Mouse (Mus musculus): ENCODE data around the gene Gm867. TPM values are rescaled to one million over a fixed set of nuclear protein-coding genes. Genes with fewer than 3 reads are reported as not detected.

Gene Gm867
- total and polyA plus RNA-seq, 2 experiments from 2014 or later: 0.31 TPM; not detected in 1

GRCm38 (mm10) chr10:75916840-75917239 is 23.6 kb downstream of the Gm867 start:
- Histone ChIP-seq H3K27ac (ENCODE audit: low read depth) (no peak overlapping the region), H3K36me3 (replicated peaks; ENCODE audit: control insufficient read depth, insufficient read depth, low read length) (peaks cover 31% of the 10 kb centered on the region; the same call in 1 of the 2 replicates), H3K4me1 (ENCODE audit: control insufficient read depth, insufficient read depth) (peaks cover 10% of the 10 kb centered on the region), H3K4me3 (ENCODE audit: low read depth, low read length) (no peak overlapping the region), H3K27me3 (ENCODE audit: control insufficient read depth, insufficient read depth, low read length) (no peaks in the 10 kb centered on the region), H3K9me3 (replicated peaks; ENCODE audit: control insufficient read depth, low read length) (no peaks in the 10 kb centered on the region), H3K4me2 (ENCODE audit: low read depth, low read length) (no peak overlapping the region), H3K9ac (replicated peaks; ENCODE audit: low read depth, low read length) (no peak overlapping the region)
- ATAC-seq (ENCODE audit: insufficient read depth, low read depth): no peak
- WGBS: 83% methylated on average over 8 of the region's 8 CpGs
- no peak for DNase-seq (ENCODE audit: low spot score)
- TF ChIP-seq EP300 (IDR thresholded peaks at IDR 0.05; ENCODE audit: low read depth): no peak
- TF ChIP-seq CTCF (IDR thresholded peaks at IDR 0.05; ENCODE audit: low read depth): no peak

- ATAC-seq (ENCODE audit: insufficient read depth, low read depth) (no peak), DNase-seq (ENCODE audit: low spot score) (no peak)
- WGBS: 50% methylated on average over 7 of the region's 7 CpGs
- Histone ChIP-seq H3K4me3 (ENCODE audit: low read depth, low read length) (no peak overlapping the region), H3K36me3 (replicated peaks; ENCODE audit: control insufficient read depth, insufficient read depth, low read length) (peaks cover 44% of the 10 kb centered on the region), H3K27me3 (ENCODE audit: control insufficient read depth, insufficient read depth, low read length) (no peaks in the 10 kb centered on the region), H3K27ac (ENCODE audit: low read depth) (no peak overlapping the region), H3K9me3 (replicated peaks; ENCODE audit: control insufficient read depth, low read length) (no peaks in the 10 kb centered on the region), H3K9ac (replicated peaks; ENCODE audit: low read depth, low read length) (no peak overlapping the region), H3K4me2 (ENCODE audit: low read depth, low read length) (no peak overlapping the region), H3K4me1 (ENCODE audit: control insufficient read depth, insufficient read depth) (peaks cover 8% of the 10 kb centered on the region; the same call in 1 of the 2 replicates)
- TF ChIP-seq CTCF (IDR thresholded peaks at IDR 0.05; ENCODE audit: low read depth): no peak
- TF ChIP-seq EP300 (IDR thresholded peaks at IDR 0.05; ENCODE audit: low read depth): no peak
Observed at GRCm38 (mm10) chr10:75915557-75915956, 24.9 kb downstream of the Gm867 start.

GRCm38 (mm10) chr10:75913013-75913589 is 27.4 kb downstream of the Gm867 start:
- no peaks in the 10 kb centered on the region for H3K27me3 ChIP-seq (ENCODE audit: control insufficient read depth, insufficient read depth, low read length)
- WGBS: 31% methylated on average over 6 of the region's 6 CpGs
- TF ChIP-seq EP300 (IDR thresholded peaks at IDR 0.05; ENCODE audit: low read depth): no peak
- no peak for TF ChIP-seq CTCF (IDR thresholded peaks at IDR 0.05; ENCODE audit: low read depth)
- no peak overlapping the region for H3K4me2 ChIP-seq (ENCODE audit: low read depth, low read length)
- no peaks in the 10 kb centered on the region for H3K9me3 ChIP-seq (replicated peaks; ENCODE audit: control insufficient read depth, low read length)
- H3K9ac ChIP-seq (replicated peaks; ENCODE audit: low read depth, low read length): no peak overlapping the region
- H3K27ac ChIP-seq (ENCODE audit: low read depth): no peak overlapping the region
- peaks cover 58% of the 10 kb centered on the region for H3K36me3 ChIP-seq (replicated peaks; ENCODE audit: control insufficient read depth, insufficient read depth, low read length)
- ATAC-seq (ENCODE audit: insufficient read depth, low read depth): no peak
- no peak for DNase-seq (ENCODE audit: low spot score)
- no peak overlapping the region for H3K4me3 ChIP-seq (ENCODE audit: low read depth, low read length)
- H3K4me1 ChIP-seq (ENCODE audit: control insufficient read depth, insufficient read depth): no peaks in the 10 kb centered on the region

GRCm38 (mm10) chr10:75910698-75911097 is 29.8 kb downstream of the Gm867 start:
- DNase-seq (ENCODE audit: low spot score): no peak
- Histone ChIP-seq H3K9ac (replicated peaks; ENCODE audit: low read depth, low read length) (no peak overlapping the region), H3K36me3 (replicated peaks; ENCODE audit: control insufficient read depth, insufficient read depth, low read length) (peaks cover 70% of the 10 kb centered on the region), H3K27ac (ENCODE audit: low read depth) (no peak overlapping the region), H3K4me2 (ENCODE audit: low read depth, low read length) (no peak overlapping the region), H3K4me3 (ENCODE audit: low read depth, low read length) (no peak overlapping the region), H3K9me3 (replicated peaks; ENCODE audit: control insufficient read depth, low read length) (no peaks in the 10 kb centered on the region), H3K27me3 (ENCODE audit: control insufficient read depth, insufficient read depth, low read length) (no peaks in the 10 kb centered on the region), H3K4me1 (ENCODE audit: control insufficient read depth, insufficient read depth) (no peaks in the 10 kb centered on the region)
- TF ChIP-seq EP300 (IDR thresholded peaks at IDR 0.05; ENCODE audit: low read depth) (no peak), CTCF (IDR thresholded peaks at IDR 0.05; ENCODE audit: low read depth) (no peak)
- 68% methylated on average over 2 of the region's 2 CpGs for WGBS
- ATAC-seq (ENCODE audit: insufficient read depth, low read depth): no peak

DNA sequence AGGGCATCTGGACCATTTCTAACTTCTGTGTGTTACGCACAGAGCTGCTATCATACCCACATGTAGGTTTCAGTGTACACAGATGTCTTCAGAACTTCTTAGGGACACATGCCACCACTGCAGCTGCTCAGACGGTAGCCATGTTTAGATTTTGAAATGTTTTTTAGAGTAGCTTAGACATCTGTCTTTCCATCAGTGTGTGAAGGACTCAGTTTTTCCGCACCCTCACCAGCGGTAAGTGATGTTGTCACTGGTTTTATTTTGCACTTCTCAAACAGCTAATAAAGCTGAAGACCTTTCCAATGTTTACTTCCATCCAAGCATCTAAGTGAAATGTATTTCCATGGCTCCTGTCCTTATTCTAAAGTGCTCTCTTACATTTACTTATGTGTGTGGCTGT is 33.6 kb downstream of the Gm867 start:
- 93% methylated on average over 4 of the region's 4 CpGs for WGBS
- Histone ChIP-seq H3K27me3 (ENCODE audit: control insufficient read depth, insufficient read depth, low read length) (no peaks in the 10 kb centered on the region), H3K4me2 (ENCODE audit: low read depth, low read length) (no peak overlapping the region), H3K36me3 (replicated peaks; ENCODE audit: control insufficient read depth, insufficient read depth, low read length) (peaks cover 94% of the 10 kb centered on the region), H3K9me3 (replicated peaks; ENCODE audit: control insufficient read depth, low read length) (no peaks in the 10 kb centered on the region), H3K4me1 (ENCODE audit: control insufficient read depth, insufficient read depth) (no peaks in the 10 kb centered on the region), H3K4me3 (ENCODE audit: low read depth, low read length) (no peak overlapping the region), H3K27ac (ENCODE audit: low read depth) (no peak overlapping the region), H3K9ac (replicated peaks; ENCODE audit: low read depth, low read length) (no peak overlapping the region)
- TF ChIP-seq CTCF (IDR thresholded peaks at IDR 0.05; ENCODE audit: low read depth) (no peak), EP300 (IDR thresholded peaks at IDR 0.05; ENCODE audit: low read depth) (no peak)
- ATAC-seq (ENCODE audit: insufficient read depth, low read depth): no peak
- no peak for DNase-seq (ENCODE audit: low spot score)

DNA sequence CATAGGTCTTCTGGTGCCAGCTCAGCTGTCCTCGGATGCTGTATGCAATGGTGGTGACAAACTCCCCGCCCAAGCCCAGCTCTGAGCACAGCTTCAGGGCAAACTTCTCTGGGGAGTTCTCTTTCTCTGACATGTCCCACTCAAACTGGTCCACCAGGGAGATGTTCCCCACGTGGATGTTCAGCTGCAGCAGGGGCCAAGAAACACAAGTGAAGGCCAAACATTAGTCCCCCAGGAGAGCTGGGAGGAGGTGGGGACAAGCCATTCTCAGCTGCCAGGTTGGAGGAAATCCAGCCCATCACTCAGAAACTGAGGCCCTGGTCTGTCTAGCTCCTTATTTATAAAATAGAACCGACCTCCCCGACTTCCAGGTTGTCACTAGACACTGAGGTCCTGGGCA is 36.1 kb downstream of the Gm867 start:
- TF ChIP-seq EP300 (IDR thresholded peaks at IDR 0.05; ENCODE audit: low read depth): no peak
- TF ChIP-seq CTCF (IDR thresholded peaks at IDR 0.05; ENCODE audit: low read depth): no peak
- Histone ChIP-seq H3K36me3 (replicated peaks; ENCODE audit: control insufficient read depth, insufficient read depth, low read length) (peaks cover 77% of the 10 kb centered on the region), H3K27me3 (ENCODE audit: control insufficient read depth, insufficient read depth, low read length) (no peaks in the 10 kb centered on the region), H3K4me2 (ENCODE audit: low read depth, low read length) (no peak overlapping the region), H3K9me3 (replicated peaks; ENCODE audit: control insufficient read depth, low read length) (no peaks in the 10 kb centered on the region), H3K4me1 (ENCODE audit: control insufficient read depth, insufficient read depth) (peaks cover 4% of the 10 kb centered on the region; the same call in 1 of the 2 replicates), H3K4me3 (ENCODE audit: low read depth, low read length) (no peak overlapping the region), H3K27ac (ENCODE audit: low read depth) (no peak overlapping the region), H3K9ac (replicated peaks; ENCODE audit: low read depth, low read length) (no peak overlapping the region)
- 79% methylated on average over 5 of the region's 5 CpGs for WGBS
- no peak for ATAC-seq (ENCODE audit: insufficient read depth, low read depth)
- DNase-seq (ENCODE audit: low spot score): no peak
